Comparison of ENCODE assay signal across 7 mouse cellular contexts in the genomic region with DNA sequence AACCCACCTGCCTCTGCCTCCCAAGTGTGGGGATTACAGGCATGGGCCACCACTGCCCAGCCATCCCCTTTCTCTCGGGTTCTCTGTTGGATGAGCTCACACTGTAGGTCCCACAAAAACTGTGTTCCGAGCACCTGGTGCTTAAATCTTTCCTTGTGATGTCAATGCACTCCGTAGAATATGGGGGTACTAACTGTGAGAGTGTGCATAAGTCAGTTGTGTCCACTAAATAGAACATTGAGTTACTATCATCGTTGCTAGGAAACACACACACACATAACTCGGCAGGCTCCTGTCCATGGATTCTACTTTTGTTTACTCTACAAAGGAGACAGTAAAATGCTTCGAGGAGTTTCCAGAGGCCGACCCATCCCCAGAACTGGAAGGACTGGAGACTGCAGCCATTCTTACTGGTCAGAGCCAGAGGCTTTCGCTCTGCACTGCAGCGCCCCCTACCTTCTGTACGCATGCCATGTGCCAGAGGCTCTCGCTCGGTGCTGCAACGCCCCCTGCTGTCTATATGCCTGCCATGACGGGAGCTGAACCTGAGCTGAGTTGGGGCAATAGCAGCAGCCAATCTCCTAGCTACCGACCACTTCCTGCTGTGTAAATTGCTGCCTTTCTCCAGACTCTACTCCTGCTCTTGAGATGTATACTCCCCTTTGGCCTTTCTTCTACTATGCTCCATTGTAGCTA. TPM values are rescaled to one million over a fixed set of nuclear protein-coding genes. Genes with fewer than 3 reads are reported as not detected.
A peak's percentile ranks its signal among the peaks of the same experiment; 100 is the strongest.
DNase-seq lines count a peak whose midpoint lies in the region; ATAC-seq and TF ChIP-seq lines count a peak whose summit lies in the region.

No protein-coding gene starts in this region.

- ATAC-seq in granulocyte monocyte progenitor cell, adult 5-6 weeks (replicated peaks; ENCODE audit: poor library complexity, severe bottlenecking), result peak; percentile 100
- peak; percentile 82 for ATAC-seq in intestine, postnatal 0 days
- ATAC-seq in midbrain, embryonic 12.5 days (ENCODE audit: low FRiP score, low read depth), result peak; percentile 66

- intact Hi-C loops in left cerebral cortex, postnatal 4 days (cut with DNase I), result loop anchor here (2.0 kb wide), 1 partner anchor 55 kb away; the partner anchor contains the start of gene Rac3

- peaks cover 8% of the 10 kb centered on the region; the same call in 1 of the 2 replicates for H3K36me3 ChIP-seq in intestine, postnatal 0 days (ENCODE audit: control insufficient read depth, insufficient read depth)
- H3K36me3 ChIP-seq in midbrain, embryonic 12.5 days, result peaks cover 7% of the 10 kb centered on the region

- 21% methylated on average over 15 of the region's 15 CpGs for WGBS in intestine, postnatal 0 days
- WGBS in midbrain, embryonic 12.5 days, result 31% methylated on average over 15 of the region's 15 CpGs

- peak; percentile 88 for DNase-seq in adrenal gland, adult 8-10 months
- DNase-seq in embryo, embryonic 9.5 days (ENCODE audit: extremely low spot score), result peak; percentile 94
- DNase-seq in left cerebral cortex, postnatal 4 days, result peak; percentile 97
- peak; percentile 90 for DNase-seq in skeletal muscle tissue, adult 2 months (ENCODE audit: low read depth, low spot score)

- no peak overlapping the region for H3K9ac ChIP-seq in intestine, postnatal 0 days (ENCODE audit: low read depth, low read length)
- H3K9ac ChIP-seq in midbrain, embryonic 12.5 days (replicated peaks), result no peak overlapping the region

- no peak overlapping the region for H3K4me2 ChIP-seq in intestine, postnatal 0 days (replicated peaks; ENCODE audit: low read depth)
- H3K4me2 ChIP-seq in midbrain, embryonic 12.5 days (replicated peaks), result no peak overlapping the region

- no peak overlapping the region for H3K27ac ChIP-seq in intestine, postnatal 0 days (ENCODE audit: low read depth, low read length)
- no peak overlapping the region for H3K27ac ChIP-seq in midbrain, embryonic 12.5 days (replicated peaks)

- H3K9me3 ChIP-seq in intestine, postnatal 0 days (ENCODE audit: control insufficient read depth), result no peaks in the 10 kb centered on the region
- H3K9me3 ChIP-seq in midbrain, embryonic 12.5 days, result no peaks in the 10 kb centered on the region

- peak; percentile 100 for TF ChIP-seq CTCF in intestine, postnatal 0 days (IDR thresholded peaks at IDR 0.05; ENCODE audit: low read depth)

- no peaks in the 10 kb centered on the region for H3K4me1 ChIP-seq in intestine, postnatal 0 days (replicated peaks; ENCODE audit: control insufficient read depth, insufficient read depth, low read length)
- peaks cover 2% of the 10 kb centered on the region; the same call in 1 of the 2 replicates for H3K4me1 ChIP-seq in midbrain, embryonic 12.5 days

- H3K27me3 ChIP-seq in intestine, postnatal 0 days (replicated peaks; ENCODE audit: control insufficient read depth, insufficient read depth, low read length), result no peaks in the 10 kb centered on the region
- H3K27me3 ChIP-seq in midbrain, embryonic 12.5 days, result 0 out of 2 replicates have a peak, but pooled peaks cover 4% of the 10 kb centered on the region

- H3K4me3 ChIP-seq in intestine, postnatal 0 days (ENCODE audit: low read depth, low read length), result no peak overlapping the region
- H3K4me3 ChIP-seq in midbrain, embryonic 12.5 days, result no peak overlapping the region

RNA-seq across cellular contexts. Expression of gene Rfng, which starts 8.1 kb away (rescaled TPM):
- total RNA-seq in adrenal gland, adult 8-10 months (2022), result 10 to 100 TPM; 17.3 to 21.4 (median 20.5) TPM
- total RNA-seq in granulocyte monocyte progenitor cell, adult 5-6 weeks (2014; fragmentation: Nextera tagmentation), result 23.8 TPM in 2 replicates
- total RNA-seq in granulocyte monocyte progenitor cell, adult 5-6 weeks (2017), result 3.1 and 4.7 TPM in 2 replicates
- 22.8 and 23.7 TPM in 2 replicates for polyA plus RNA-seq in intestine, postnatal 0 days (2015; fragmentation: Nextera tagmentation; extraction: Ambion mirVana)
- 10 to 100 TPM; 82.1 to 87.1 TPM for total RNA-seq in left cerebral cortex, postnatal 4 days (2021)
- polyA plus RNA-seq in midbrain, embryonic 12.5 days (2016; fragmentation: Nextera tagmentation; extraction: Ambion mirVana), result 63.4 and 66.4 TPM in 2 replicates

RNA-seq across cellular contexts. Expression of gene Gps1, which starts 8.2 kb away (rescaled TPM):
- total RNA-seq in adrenal gland, adult 8-10 months (2022), result 100 to 1,000 TPM; 138 to 150 (median 147) TPM
- 82.5 and 83.6 TPM in 2 replicates for total RNA-seq in granulocyte monocyte progenitor cell, adult 5-6 weeks (2014; fragmentation: Nextera tagmentation)
- 91.8 and 116 TPM in 2 replicates for total RNA-seq in granulocyte monocyte progenitor cell, adult 5-6 weeks (2017)
- 70.9 and 74.8 TPM in 2 replicates for polyA plus RNA-seq in intestine, postnatal 0 days (2015; fragmentation: Nextera tagmentation; extraction: Ambion mirVana)
- 100 to 1,000 TPM; 142 to 154 TPM for total RNA-seq in left cerebral cortex, postnatal 4 days (2021)
- polyA plus RNA-seq in midbrain, embryonic 12.5 days (2016; fragmentation: Nextera tagmentation; extraction: Ambion mirVana), result 235 and 248 TPM in 2 replicates

RNA-seq across cellular contexts. Expression of gene Hmga1b, which starts 13.3 kb away (rescaled TPM):
- total RNA-seq in adrenal gland, adult 8-10 months (2022), result 10 to 100 TPM in 3 of 4 experiments, 1 to 10 TPM in 1; 9.3 to 13.1 (median 11.6) TPM
- 12.8 and 179 TPM in 2 replicates for total RNA-seq in granulocyte monocyte progenitor cell, adult 5-6 weeks (2014; fragmentation: Nextera tagmentation)
- 16.3 and 157 TPM in 2 replicates for total RNA-seq in granulocyte monocyte progenitor cell, adult 5-6 weeks (2017)
- polyA plus RNA-seq in intestine, postnatal 0 days (2015; fragmentation: Nextera tagmentation; extraction: Ambion mirVana), result 10.8 and 12.2 TPM in 2 replicates
- 10 to 100 TPM; 29.6 to 85.6 TPM for total RNA-seq in left cerebral cortex, postnatal 4 days (2021)
- 5.4 and 6.8 TPM in 2 replicates for polyA plus RNA-seq in midbrain, embryonic 12.5 days (2016; fragmentation: Nextera tagmentation; extraction: Ambion mirVana)

RNA-seq across cellular contexts. Expression of gene Dus1l, which starts 20.3 kb away (rescaled TPM):
- total RNA-seq in adrenal gland, adult 8-10 months (2022), result 10 to 100 TPM; 62.8 to 71.6 (median 70.5) TPM
- 48.2 and 60.7 TPM in 2 replicates for total RNA-seq in granulocyte monocyte progenitor cell, adult 5-6 weeks (2014; fragmentation: Nextera tagmentation)
- total RNA-seq in granulocyte monocyte progenitor cell, adult 5-6 weeks (2017), result 63.0 and 74.8 TPM in 2 replicates
- 45.5 and 48.5 TPM in 2 replicates for polyA plus RNA-seq in intestine, postnatal 0 days (2015; fragmentation: Nextera tagmentation; extraction: Ambion mirVana)
- 10 to 100 TPM; 40.2 to 45.5 TPM for total RNA-seq in left cerebral cortex, postnatal 4 days (2021)
- 64.2 and 67.6 TPM in 2 replicates for polyA plus RNA-seq in midbrain, embryonic 12.5 days (2016; fragmentation: Nextera tagmentation; extraction: Ambion mirVana)

RNA-seq across cellular contexts. Expression of gene Cbr2, which starts 44.0 kb away (rescaled TPM):
- 10 to 100 TPM in 1 of 4 experiments, 1 to 10 TPM in 3; 4.8 to 11.4 (median 6.5) TPM for total RNA-seq in adrenal gland, adult 8-10 months (2022)
- not detected in 2 replicates for total RNA-seq in granulocyte monocyte progenitor cell, adult 5-6 weeks (2014; fragmentation: Nextera tagmentation)
- not detected in 2 replicates for total RNA-seq in granulocyte monocyte progenitor cell, adult 5-6 weeks (2017)
- 1.2 and 1.6 TPM in 2 replicates for polyA plus RNA-seq in intestine, postnatal 0 days (2015; fragmentation: Nextera tagmentation; extraction: Ambion mirVana)
- 1 to 10 TPM; 2.9 to 3.0 TPM for total RNA-seq in left cerebral cortex, postnatal 4 days (2021)
- polyA plus RNA-seq in midbrain, embryonic 12.5 days (2016; fragmentation: Nextera tagmentation; extraction: Ambion mirVana), result 2.0 and 2.3 TPM in 2 replicates
